Mouse (Mus musculus) frontal cortex, adult 2 months (tissue): Measurements from ENCODE around the gene Grip1. TPM values are rescaled to one million over a fixed set of nuclear protein-coding genes. Genes with fewer than 3 reads are reported as not detected.
"Not testable (repeated sequence)": the region's sequence is repeated elsewhere in the genome, so short reads cannot be mapped to it uniquely, and the experiment has no call there.

Experiments used
- DNase-seq, 2 experiments: peaks; one replicate each; pipeline ENCODE4 v3.0.0; 2022; ENCODE audit warnings: low spot score in 1 of 2; ENCODE audit errors: extremely low spot score in 1 of 2
- polyA plus RNA-seq: library from polyadenylated mRNA; depleted of rRNA; stranded (reverse); fragments of >200 nt; gene quantifications from 2 replicates; pipeline ENCODE4 v1.2.3, GENCODE M21; 2012; rRNA removed

Gene Grip1
- polyA plus RNA-seq, 1 experiment = 19.6 TPM

DNA sequence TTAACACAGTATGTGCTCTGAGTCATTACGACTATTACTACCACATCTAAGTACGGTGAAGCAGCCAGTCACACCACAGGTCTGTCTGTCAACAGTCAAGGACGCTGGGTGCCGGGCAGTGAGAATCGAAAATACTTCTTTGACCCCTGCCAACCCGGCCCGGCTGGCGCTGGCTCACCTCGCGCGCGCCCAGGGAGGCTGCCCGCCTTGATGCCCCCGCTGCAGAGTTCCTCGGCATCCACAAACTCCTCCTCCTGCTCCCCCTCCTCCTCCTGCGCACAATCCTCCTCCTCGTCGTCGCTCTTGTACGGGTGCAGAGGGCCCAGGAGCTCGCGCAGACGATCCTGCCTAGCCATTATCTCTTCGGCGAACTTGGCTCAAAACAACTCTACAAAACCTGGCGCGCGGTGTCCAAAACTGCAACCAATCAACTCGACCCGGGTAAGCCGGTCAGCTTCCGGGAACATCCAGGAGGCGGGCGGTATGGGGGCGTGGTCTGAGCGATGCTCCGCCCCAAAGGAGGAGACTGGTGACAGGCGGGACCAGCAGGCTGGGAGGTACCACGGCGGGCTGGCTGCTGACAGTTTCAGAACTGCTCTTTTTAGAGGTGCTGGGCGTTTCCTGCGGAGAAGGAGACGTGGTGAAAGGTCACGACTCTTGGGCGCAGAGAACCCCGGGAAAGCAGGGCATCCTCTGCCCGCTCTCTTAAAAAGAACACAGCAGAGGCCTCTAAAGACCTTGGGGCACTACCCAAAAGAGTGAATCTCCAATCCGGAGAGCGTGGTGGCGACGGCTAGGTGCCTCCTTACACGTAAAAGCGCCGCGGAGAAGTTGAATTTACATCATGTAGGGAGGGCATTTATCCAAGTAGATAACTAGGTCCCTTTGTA lies 659.1 kb downstream of the Grip1 start, which contains the start of gene Helb:
Helb (minus strand) TSS at position 481 of the 890 bp plus-strand sequence.
- peak; percentile 89 to 96 for DNase-seq

DNA sequence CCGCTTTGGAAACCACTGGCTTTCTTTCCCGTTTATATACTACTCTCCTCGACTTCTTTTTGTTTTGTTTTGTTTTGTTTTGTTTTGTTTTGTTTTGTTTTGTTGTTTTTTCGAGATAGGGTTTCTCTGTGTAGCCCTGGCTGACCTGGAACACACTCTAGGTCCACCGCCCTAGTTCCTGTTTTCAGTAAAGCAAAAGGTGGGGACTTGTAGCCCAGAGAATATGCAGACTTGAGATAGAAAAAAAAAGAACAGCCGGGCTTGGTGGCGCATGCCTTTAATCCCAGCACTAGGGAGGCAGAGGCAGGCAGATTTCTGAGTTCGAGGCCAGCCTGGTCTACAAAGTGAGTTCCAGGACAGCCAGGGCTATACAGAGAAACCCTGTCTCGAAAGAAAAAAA lies 659.9 kb downstream of the Grip1 start:
- DNase-seq = not testable (repeated sequence)

DNA sequence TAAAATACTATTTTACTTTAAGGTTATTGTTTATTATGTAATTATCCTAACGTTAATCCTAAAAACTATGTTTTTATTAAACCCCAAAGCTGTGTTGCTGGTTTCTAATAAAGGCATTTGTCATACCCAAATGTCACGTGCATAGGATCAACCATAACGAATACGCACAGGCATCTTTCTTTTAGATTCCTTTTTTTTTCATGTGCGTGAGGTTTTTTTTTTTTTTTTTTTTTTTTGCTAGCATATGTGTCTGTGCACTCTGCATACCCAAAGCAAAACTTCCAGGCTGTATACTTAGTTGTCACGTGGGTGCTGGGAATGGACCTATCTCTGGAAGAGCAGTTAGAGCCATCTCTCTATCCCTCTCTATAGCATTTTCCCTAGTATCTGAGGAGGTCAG lies 660.4 kb downstream of the Grip1 start:
- no peak for DNase-seq

DNA sequence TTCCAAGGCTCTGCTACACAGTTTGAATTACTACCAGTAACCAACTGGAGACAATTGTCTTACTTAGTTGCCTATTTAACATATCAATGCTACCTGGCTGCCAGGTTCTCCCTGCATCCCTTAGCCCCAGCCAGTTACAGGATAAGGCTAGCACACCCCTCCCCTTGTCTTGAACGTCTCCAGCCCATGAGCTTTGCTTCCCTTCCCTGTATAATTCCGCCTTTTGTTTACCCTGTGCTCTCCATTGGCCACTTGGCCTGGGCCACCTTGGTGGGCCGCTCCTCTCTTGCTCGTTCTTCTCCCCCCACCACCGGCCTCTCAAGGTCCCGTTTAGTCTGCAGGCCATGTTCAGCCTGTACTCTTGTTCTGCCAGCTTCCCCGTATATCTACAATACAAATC lies 660.9 kb downstream of the Grip1 start:
- no peak for DNase-seq

DNA sequence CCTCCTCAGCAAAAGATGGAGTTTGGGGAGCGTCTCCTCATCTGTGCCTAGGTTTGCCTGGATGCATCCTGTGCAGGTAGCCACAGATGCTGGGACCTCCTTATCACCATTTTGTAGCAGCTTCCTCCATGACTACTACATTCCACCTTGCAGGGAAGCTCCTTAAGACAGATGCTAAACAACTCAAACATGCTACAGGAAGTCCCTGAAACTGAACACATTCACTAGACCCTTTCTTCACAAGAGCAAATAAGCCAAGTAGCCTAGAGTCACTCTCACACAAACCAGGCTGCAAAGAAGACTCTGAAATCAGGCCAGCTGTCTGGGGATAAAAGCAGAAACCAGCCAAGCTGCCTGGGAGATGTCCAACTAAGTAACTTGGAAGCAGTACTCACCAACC lies 661.6 kb downstream of the Grip1 start:
- no peak for DNase-seq

DNA sequence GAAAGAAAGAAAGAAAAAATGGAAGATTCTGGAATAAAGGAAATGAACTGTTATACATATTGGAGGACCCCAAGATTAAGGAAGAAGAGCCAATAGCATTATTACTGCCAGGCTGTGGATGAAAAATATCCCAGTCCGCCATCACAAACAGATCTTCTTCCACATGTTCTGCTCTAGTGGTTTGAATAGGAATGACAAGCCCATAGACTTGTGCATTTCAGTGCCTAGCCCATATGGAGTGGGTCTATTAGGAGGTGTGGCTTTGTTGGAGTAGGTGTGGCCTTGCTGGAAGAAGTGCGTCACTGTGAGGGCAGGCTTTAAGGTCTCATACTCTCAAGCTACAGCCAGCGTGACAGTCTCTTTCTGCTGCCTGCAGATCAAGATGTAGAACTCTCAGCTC lies 670.1 kb downstream of the Grip1 start:
- DNase-seq = no peak

DNA sequence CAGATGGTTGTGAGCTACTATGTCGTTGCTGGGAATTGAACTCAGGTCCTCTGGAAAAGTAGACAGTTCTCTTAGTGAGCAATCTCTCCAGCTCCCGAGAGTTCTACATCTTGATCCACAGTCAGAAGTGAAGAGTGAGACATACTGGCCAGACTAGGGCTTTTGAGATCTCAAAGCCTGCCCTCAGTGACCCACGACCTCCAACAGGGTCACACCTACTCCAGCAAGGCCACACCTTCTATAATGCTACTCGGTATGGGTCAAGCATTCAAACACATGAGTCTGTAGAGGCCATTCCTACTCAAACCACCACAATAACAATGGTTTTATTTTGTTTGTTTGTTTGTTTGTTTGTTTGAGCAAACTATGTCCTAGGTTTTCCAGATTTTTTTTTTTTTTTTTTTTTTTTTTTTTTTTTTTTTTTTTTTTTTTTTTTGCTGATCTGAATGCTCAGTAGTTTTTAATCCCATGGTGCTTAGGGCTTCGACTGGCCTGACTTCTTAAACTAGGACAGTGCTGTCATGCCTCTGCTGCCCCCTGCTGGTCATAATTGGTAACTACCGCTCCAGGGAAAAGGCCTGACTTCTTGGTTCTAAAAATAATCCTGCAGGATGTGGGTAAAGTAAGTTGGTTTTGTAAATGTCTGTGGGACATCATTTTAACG lies 671.3 kb downstream of the Grip1 start:
- DNase-seq = peak; percentile 78 to 95

DNA sequence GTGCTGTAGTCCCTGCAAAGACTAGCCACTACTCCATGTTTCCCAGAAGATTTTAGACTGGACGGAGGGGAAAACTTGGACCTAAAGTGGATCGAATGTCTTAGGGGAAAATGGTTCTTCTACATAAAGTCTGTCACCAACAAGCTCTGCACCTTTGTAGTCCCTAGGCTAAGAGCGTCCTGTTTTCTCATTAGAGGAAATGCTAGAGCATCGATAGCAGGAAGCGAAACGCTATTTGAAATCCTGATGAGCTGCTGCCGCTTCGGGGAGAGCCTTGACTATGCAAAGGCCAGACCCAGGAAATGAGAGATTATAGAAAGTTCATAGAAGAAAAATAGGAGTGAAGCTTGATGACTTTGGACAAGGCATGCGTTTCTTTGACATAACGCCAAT lies 671.8 kb downstream of the Grip1 start:
- no peak for DNase-seq

DNA sequence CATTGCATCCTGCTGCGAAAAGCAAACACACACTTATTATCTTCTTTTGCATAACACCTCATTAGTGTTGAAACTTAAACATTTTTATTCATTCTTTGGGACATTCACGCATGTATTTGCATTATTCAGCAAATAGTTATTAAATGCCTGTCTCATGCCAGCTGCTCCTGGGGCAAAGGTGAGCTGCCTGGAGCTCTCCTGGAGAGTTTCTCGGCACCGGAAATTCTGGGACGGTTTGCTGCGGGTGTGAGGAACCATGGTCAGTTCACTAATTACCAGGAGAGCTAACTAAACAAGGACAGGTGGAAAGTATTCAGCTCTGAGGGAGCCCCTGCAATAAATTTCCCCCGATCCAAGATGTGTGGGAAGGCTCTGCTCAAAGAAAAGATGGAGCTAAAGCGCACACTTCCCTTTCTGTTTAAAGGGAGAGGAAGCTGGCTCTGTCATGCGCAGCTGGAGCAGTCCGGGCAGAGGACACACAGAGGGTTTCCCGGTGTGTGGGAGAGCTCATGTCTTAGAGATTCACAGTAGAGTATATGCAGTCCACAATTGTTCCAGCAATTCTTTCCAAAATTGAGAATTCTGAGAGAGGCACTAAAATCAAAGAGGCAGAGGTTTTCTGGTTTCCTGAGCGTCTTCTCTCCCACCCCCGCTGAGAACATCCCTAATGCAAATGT lies 675.1 kb downstream of the Grip1 start:
- DNase-seq = no peak

DNA sequence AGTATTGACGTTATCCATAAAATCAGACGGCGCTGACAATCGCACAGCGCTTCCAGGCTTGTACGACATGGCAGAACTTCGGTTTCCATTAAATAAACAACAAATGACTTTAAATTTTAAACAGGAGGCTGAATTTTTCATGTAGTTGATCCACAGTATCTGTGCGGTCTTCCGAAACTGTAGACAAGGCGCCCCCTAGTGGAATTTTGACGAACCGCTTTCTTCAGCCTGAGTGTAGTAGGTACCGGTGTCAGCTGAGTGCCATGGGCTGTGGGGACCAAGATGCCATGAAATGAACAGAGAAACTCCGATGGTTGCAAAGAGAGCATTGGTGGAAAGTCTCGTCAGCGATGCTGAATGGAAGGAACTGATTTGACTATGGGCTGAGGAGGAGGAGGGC lies 677.0 kb downstream of the Grip1 start:
- DNase-seq = peak in 1 of 2 experiments; percentile 84

DNA sequence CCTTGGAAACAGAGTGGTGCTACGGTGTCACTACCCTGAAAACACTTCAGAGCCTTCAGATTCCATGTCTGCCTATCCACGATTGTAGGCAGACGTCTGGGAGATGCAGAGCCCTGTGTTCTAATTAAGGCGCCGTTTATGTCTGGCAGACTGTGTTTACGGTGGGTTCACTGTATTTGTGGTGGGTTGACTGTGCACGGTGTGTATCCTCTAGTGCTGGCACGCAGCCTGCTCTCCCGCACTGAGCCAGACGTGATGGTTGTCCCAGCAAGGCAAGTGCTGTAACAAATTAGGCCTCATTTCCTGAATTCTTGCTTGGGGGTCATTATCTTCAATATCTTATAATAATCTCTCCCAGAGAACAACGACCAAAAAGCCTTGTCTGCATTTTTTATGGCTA lies 680.1 kb downstream of the Grip1 start:
- no peak for DNase-seq

DNA sequence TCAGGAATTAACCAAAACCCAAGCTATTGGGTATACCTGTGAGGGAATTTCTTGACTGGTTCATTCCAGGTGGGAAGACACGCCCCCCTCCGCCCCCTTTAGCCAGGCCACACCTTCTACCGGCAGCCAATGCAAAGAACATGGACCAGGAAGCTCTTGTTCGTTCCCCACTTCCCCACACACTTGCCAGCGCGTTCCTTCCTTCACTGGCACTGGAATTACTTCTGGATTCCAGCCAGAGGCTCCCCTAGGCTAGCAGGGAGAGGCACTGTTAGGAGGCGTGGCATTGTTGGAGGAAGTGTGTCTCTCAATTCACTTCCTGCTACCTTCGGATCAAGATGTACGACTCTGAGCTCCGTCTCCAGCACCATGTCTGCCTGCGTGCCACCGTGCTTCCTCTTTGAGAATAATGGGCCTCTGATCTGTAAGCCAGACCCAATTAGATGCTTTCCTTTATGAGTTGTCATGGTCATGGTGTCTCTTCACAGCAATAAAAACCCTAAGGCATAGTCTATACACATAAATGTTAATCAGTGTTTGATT lies 682.5 kb downstream of the Grip1 start:
- DNase-seq = no peak

Other genes with a start within 250 kb of the Grip1 start
- 32.6 and 37.0 TPM in 2 replicates for gene Cand1, start 213.8 kb upstream of the Grip1 start, polyA plus RNA-seq